Mouse (Mus musculus): Measurements from ENCODE around the gene Cacna1f. TPM values are rescaled to one million over a fixed set of nuclear protein-coding genes. Genes with fewer than 3 reads are reported as not detected.

Cacna1f gene
- polyA plus RNA-seq, 1 experiment: 0.01 TPM

DNA sequence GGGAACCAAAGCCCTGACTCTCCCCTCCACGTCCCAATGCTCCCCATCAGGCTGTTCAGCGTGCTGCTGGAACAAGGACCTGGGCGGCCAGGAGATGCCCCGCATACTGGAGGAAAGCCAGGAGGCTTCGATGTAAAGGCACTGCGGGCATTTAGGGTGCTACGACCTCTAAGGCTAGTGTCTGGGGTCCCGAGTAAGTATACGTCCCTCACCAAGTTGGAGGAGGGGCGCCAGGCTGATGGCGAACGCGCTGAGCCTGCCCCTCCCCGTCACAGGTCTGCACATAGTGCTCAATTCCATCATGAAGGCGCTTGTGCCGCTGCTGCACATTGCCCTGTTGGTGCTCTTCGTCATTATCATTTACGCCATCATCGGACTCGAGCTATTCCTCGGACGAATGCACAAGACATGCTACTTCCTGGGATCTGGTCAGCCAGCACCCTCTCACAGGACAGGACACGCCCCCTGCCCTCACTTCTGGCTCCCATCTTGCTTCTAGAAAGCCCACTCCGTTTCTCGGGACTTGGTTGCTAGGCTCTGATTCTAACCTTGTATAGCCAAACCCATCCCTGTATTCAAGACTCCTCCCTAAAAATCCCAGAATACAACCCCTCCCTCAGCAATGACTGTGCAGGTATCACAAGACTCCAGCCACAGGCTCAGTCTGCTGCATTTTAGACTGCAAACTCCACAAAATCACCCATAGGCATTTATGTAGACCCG lies 3.8 kb downstream of the Cacna1f start:
- 28% methylated on average over 26 of the region's 26 CpGs for WGBS
- DNase-seq (ENCODE audit: low read depth, low spot score): no peak

- WGBS: 75% methylated on average over 12 of the region's 12 CpGs
- DNase-seq (ENCODE audit: low read depth, low spot score): no peak
Observed at GRCm38 (mm10) chrX:7617889-7618551, 11.1 kb downstream of the Cacna1f start.

GRCm38 (mm10) chrX:7632560-7632959 lies 25.7 kb downstream of the Cacna1f start:
- DNase-seq (ENCODE audit: low read depth, low spot score): no peak
- WGBS: 86% methylated on average over 6 of the region's 6 CpGs

DNA sequence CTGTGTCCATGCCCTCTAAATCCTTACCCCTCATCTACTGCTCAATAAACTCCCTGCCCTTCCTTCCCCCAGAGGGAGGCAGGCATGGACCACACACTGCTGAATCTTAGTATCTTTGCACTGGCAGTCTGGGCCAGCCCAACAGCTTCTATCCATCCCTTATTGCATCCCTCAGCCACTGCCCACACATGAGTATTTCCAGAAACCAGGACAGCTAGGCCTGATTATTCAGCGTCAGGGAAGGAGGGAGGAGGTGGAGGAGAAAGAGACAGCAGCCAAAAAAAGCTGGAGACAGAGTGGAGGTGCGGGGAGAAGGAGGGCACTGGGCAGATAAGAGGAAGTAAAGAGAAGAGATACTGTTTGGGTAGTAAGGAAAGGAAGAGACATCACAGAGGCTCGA lies 28.2 kb downstream of the Cacna1f start:
- no peak for DNase-seq (ENCODE audit: low read depth, low spot score)
- 52% methylated on average over 3 of the region's 3 CpGs for WGBS

DNA sequence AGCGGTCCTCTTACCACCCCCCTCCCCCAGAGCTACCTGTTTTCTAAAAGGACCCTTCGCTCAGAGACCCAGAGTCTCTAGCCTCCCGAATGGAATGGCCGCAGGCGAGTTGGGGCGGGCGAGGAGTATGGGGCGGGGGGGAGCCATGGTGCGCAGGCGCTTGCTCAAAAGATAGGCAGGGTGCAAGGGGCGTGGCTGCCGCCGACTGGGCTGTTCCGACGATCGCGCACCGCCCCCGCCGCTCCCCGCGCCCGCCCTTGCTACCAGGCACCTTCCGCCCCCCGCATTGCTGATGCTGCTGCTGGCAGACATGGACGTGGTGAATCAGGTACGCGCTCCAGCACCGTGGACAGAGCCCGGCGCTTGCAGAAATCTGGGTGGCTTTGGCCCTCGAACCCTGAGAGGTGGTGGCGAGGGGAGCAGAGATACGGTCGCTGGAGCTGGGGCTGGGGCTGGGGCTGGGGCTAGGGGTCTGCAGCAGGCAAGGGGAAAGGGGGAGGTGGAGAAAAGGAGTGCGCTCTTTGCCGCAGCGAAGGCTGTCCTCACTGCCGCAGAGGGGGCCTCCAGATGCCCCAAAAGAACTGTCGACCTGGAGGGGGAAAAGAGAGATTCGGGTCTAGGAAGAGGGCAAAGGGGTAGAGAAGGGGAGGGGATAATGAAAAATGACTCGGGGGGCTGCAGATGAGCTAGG lies 31.7 kb downstream of the Cacna1f start, which contains the start of gene Syp:
TSS of gene Syp (plus strand) at position 71 of the 691 bp plus-strand sequence.
- 11% methylated on average over 40 of the region's 42 CpGs for WGBS
- DNase-seq (ENCODE audit: low read depth, low spot score): no peak

DNA sequence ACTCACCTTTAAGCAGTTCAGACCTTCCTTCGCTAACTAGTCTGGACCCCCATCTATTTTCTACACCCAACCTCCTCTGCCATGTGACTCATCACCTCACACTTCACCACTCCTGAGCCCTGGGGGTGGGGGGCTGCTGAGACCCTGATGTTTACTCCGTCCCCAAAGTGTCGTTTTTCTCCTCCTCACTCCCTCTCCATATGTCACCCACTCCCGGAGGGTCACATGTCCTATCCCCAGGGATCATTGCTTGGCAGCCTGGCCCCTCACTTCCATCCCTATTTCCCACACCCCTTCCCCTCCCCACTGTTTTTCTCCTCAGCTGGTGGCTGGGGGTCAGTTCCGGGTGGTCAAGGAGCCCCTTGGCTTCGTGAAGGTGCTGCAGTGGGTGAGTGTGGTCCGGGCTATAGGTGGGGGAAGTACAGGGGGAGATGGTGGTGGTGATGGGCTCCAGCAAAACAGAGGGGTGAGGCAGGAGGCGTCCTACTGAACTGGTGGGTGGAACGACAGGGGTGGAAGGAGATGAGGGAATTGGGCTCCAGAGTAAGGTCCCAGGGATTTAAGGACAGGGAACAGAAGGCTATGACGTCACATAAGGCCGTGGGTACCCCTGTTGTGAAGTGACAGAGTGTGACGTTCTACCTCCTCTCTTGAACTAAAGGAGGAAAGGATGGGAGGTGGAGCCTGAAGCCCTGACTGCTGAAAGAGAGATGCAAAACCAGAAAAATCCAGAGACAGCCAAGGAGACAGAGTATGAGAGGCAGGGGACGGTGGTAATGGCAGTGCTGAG lies 32.8 kb downstream of the Cacna1f start:
- 29% methylated on average over 13 of the region's 13 CpGs for WGBS

DNA sequence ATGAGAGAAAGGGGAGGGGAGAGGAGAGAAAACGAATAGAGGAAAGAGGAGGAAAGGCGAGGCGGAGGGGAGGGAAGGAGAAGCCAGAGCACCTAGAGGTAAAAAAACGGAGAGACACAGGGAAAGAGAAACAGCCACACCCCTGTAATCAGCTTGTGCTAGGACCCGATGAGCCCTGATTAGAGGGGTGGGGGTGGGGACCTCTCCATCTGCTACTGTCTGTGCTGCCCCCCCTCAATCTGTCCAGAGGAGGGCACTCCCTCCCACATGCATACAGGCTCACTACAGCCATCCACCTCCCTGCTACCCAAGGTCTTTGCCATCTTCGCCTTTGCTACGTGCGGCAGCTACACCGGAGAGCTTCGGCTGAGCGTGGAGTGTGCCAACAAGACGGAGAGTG lies 33.9 kb downstream of the Cacna1f start:
- 27% methylated on average over 12 of the region's 12 CpGs for WGBS
- no peak for DNase-seq (ENCODE audit: low read depth, low spot score)

More for the DNA sequence above, 32.8 kb downstream of the Cacna1f start:
- no peak for DNase-seq (ENCODE audit: low read depth, low spot score)

DNA sequence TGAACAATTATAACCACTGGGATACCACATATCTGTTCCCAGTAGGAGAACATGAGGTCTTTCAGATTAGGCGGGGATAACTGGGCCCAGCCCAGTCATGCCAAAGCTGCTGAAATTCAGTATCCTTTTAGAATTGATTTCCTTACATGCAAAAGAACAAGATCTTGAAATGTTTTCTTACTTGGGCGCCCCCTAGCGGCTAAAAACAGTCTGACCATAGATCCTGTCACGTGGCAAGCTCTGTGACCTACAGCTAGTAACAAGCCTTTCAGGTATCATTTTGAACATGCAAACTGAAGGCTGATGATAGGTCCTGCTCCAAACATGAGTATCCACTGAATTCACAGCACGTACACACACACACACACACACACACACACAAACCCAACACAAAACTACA lies 38.5 kb downstream of the Cacna1f start:
- peak; percentile 44 for DNase-seq (ENCODE audit: low read depth, low spot score)
- 11% methylated on average over 5 of the region's 5 CpGs for WGBS

DNA sequence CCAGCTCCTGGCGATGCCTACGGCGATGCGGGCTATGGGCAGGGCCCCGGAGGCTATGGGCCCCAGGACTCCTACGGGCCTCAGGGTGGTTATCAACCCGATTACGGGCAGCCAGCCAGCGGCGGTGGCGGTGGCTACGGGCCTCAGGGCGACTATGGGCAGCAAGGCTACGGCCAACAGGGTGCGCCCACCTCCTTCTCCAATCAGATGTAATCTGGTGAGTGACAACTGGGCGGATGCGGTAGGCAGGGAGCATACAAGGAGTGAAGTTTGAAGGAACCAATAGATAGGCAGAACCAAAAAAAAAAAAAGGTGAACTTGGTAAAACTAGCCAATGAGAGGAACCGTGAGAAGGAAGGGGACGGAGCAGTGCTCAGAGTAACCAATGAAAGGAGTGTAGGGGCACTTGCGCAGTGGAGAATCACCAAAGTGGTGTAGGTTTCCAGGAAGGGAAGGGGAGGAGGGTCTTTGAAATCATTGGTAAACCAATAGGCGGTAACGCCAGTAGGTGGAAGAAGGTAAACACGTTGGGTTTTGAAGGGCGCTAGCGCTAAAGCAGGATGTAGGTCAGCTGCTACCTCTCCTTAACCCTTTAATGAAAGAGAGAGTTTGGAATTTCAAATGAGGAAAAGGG lies 41.9 kb downstream of the Cacna1f start:
- peak; percentile 74 for DNase-seq (ENCODE audit: low read depth, low spot score)
- WGBS: 18% methylated on average over 25 of the region's 25 CpGs

GRCm38 (mm10) chrX:7657221-7657639 lies 50.3 kb downstream of the Cacna1f start, which contains the start of gene Prickle3:
Prickle3 (plus strand) TSS chrX:7657260.
- no peak for DNase-seq (ENCODE audit: low read depth, low spot score)
- 22% methylated on average over 26 of the region's 26 CpGs for WGBS

- WGBS: 17% methylated on average over 15 of the region's 15 CpGs
Observed at GRCm38 (mm10) chrX:7658031-7658784, 51.3 kb downstream of the Cacna1f start.

GRCm38 (mm10) chrX:7658785-7659589 lies 52.1 kb downstream of the Cacna1f start:
- DNase-seq (ENCODE audit: low read depth, low spot score): no peak
- WGBS: 41% methylated on average over 11 of the region's 11 CpGs

More at GRCm38 (mm10) chrX:7658031-7658784, 51.3 kb downstream of the Cacna1f start:
- DNase-seq (ENCODE audit: low read depth, low spot score): no peak

DNA sequence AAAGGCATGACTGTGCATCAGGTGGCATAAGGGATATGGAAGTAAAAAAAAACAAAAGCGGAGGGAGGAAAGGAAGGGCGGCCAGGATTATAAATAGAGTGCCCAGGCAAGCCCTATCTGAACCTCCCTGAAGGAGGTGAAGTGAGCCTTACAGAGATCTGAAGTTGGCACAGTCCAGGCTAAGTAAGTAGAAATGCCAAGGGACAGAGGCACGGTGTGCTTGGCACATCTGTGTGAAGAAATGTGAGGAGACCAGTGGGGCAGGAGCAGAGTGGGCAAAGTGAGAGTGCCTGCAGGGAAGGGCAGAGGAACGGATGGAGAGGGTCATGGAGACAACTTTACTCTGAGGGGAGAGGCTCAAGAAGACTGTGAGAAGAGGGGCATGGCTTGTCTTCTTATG lies 54.2 kb downstream of the Cacna1f start:
- DNase-seq (ENCODE audit: low read depth, low spot score): no peak
- 87% methylated on average over 4 of the region's 4 CpGs for WGBS

DNA sequence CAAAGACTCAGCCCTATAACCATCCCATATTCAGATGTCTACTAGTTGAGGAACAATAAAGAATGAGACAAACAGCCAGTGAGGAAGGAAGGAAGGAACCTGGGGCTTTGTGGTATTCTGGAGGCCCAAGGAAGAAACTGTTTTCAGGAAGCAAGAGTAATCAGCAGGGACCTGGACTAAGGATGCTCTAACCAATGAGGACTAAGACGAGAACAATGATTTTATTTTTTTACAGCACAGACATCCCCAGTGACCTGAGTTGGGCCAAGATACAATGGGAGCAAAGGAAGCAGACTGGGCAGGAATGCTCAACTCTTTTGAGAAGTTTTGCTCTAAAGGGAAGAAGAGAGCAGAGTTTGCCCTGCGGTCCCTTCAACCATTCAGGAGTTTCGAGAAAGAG lies 56.1 kb downstream of the Cacna1f start:
- 70% methylated on average over 3 of the region's 3 CpGs for WGBS
- no peak for DNase-seq (ENCODE audit: low read depth, low spot score)

DNA sequence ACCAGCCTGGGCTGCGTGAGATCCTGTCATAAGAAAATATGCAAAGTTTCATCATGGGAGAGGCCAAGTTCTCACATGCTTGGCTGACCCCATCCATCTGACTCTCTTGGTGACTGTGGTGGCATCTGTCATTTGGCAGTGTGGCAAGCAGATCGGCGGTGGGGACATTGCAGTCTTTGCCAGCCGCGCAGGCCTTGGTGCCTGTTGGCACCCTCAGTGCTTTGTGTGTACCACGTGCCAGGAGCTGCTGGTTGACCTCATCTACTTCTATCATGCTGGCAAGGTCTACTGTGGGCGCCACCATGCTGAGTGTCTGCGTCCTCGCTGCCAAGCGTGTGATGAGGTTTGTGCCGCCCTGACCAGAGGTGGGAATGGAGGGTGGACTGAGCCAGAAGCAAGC lies 57.9 kb downstream of the Cacna1f start:
- WGBS: 87% methylated on average over 11 of the region's 11 CpGs

DNA sequence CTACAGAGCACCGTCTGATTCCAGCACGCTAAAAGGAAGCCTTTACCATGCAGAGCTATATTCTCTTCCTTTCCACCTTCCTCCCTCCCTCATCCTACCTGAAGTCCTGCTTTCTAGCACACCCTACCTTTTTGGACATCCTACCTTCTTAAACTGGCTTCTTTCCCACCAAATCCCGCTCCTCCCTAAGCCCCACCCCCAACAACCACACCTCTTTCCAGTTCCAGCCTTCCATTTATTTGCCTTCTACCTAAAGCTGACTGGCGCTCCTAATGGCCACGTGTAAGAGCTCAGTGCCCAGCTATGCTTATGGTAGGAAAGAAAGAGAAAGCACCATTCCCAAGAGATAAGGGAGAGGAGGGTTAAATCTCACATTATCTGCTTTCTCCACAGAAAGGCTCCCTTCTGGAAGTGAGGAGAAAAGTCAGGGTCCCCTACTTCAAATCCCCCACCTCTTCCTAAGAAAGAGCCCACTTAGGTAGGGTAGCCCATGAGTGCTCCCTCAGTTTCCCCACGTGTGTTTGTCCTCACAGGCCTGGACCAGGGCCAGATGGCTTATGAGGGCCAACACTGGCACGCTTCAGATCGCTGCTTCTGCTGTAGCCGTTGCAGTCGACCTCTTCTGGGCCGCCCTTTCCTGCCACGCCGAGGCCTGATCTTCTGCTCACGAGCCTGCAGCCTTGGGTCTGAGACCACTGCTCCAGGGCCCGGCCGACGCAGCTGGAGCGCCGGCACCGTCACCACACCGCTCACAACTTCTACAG lies 59.0 kb downstream of the Cacna1f start:
- no peak for DNase-seq (ENCODE audit: low read depth, low spot score)
- WGBS: 60% methylated on average over 21 of the region's 21 CpGs

More for the DNA sequence above, 57.9 kb downstream of the Cacna1f start:
- DNase-seq (ENCODE audit: low read depth, low spot score): no peak

DNA sequence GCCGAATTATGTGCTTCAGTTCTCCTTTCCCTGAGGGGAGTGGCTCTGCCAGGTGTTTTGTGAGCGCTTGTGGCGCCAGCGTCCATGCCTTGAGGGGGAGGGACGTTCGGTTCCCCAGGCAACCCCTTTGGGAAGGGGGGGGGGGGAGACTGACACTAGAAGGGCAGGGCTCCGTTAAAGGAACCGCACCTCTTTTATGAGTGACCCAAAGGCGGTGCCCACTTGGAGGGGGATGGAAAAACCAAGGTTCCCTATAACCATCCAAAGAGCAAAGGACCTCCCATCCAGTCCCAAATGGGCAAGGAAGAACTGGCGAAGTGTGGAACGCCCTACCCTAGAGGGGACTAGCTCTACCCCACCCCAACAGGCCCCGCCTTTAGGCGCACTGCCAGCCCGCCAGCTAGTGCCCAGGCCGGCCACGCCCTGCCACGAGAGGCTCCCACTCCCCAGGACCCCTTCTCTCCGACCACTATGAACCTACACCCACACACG lies 63.6 kb downstream of the Cacna1f start:
- DNase-seq (ENCODE audit: low read depth, low spot score): no peak
- WGBS: 18% methylated on average over 19 of the region's 19 CpGs

Data from large intestine, adult 2 months (tissue).